Mouse (Mus musculus): ENCODE data around the gene Fam198b. TPM values are rescaled to one million over a fixed set of nuclear protein-coding genes. Genes with fewer than 3 reads are reported as not detected.

Fam198b gene
- polyA plus RNA-seq, 1 experiment = 2.5 TPM

- H3K36me3 ChIP-seq (ENCODE audit: control insufficient read depth, insufficient read depth) = no peaks in the 10 kb centered on the region
- H3K4me3 ChIP-seq (ENCODE audit: insufficient read depth, poor library complexity, severe bottlenecking) = no peak within 1 kb of the TSS
- H3ac ChIP-seq (ENCODE audit: control insufficient read depth, insufficient read length, low read depth) = no peak within 1 kb of the TSS
- H3K79me2 ChIP-seq (ENCODE audit: control insufficient read depth, insufficient read depth) = no peaks in the 10 kb centered on the region
- H3K79me3 ChIP-seq (ENCODE audit: low read depth) = no peaks in the 10 kb centered on the region
- TF ChIP-seq CTCF (IDR thresholded peaks at IDR 0.05; ENCODE audit: control insufficient read depth, insufficient read depth, insufficient read length) (no peak), CEBPB (IDR thresholded peaks at IDR 0.05; ENCODE audit: low read depth) (no peak), MAX (IDR thresholded peaks at IDR 0.05) (no peak), MYOD1 (IDR thresholded peaks at IDR 0.05; ENCODE audit: control insufficient read depth, insufficient read length, low read depth) (no peak), FOSL1 (IDR thresholded peaks at IDR 0.05; ENCODE audit: insufficient read depth, low read length, poor library complexity, severe bottlenecking) (no peak), MYOG (IDR thresholded peaks at IDR 0.05; ENCODE audit: control insufficient read depth, extremely low read depth, insufficient read length) (no peak), USF1 (IDR thresholded peaks at IDR 0.05; ENCODE audit: low read depth) (no peak)
- no peaks in the 10 kb centered on the region for H3K27me3 ChIP-seq (ENCODE audit: control insufficient read depth, insufficient read depth, insufficient read length)
These were observed 31.6 kb upstream of the Fam198b start, which contains the start of gene Tmem144 for GRCm38 (mm10) chr3:79852654-79853166. Tmem144 (minus strand) TSS chr3:79852773.

GRCm38 (mm10) chr3:79857780-79858179 lies 26.6 kb upstream of the Fam198b start:
- Histone ChIP-seq H3ac (ENCODE audit: control insufficient read depth, insufficient read length, low read depth) (no peak overlapping the region), H3K79me3 (ENCODE audit: low read depth) (no peaks in the 10 kb centered on the region), H3K27me3 (ENCODE audit: control insufficient read depth, insufficient read depth, insufficient read length) (no peaks in the 10 kb centered on the region), H3K79me2 (ENCODE audit: control insufficient read depth, insufficient read depth) (no peaks in the 10 kb centered on the region), H3K4me3 (ENCODE audit: insufficient read depth, poor library complexity, severe bottlenecking) (no peak overlapping the region), H3K36me3 (ENCODE audit: control insufficient read depth, insufficient read depth) (no peaks in the 10 kb centered on the region)
- no peak for TF ChIP-seq MYOG (IDR thresholded peaks at IDR 0.05; ENCODE audit: control insufficient read depth, extremely low read depth, insufficient read length)
- TF ChIP-seq MAX (IDR thresholded peaks at IDR 0.05) = no peak
- no peak for TF ChIP-seq MYOD1 (IDR thresholded peaks at IDR 0.05; ENCODE audit: control insufficient read depth, insufficient read length, low read depth)

DNA sequence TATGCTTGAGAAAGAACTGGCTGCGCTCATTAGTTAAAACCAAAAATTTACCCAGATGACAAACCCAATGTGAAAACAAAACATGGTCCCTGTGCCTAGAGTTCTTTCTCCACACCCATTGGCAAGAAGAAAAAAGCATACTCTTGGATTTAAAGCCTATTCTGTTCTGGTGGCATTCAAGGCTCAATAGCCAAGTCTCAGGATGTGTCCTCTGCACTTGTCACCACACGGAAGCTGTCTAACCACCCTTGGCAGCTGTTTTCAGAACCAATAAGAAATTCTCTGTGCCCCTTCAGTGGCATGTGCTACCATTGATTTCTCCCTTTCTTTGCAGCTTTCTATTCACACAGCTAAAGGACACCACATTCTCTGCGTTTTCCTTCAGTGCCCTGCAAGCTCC lies 26.1 kb upstream of the Fam198b start:
- TF ChIP-seq CEBPB (IDR thresholded peaks at IDR 0.05; ENCODE audit: low read depth) (no peak), CTCF (IDR thresholded peaks at IDR 0.05; ENCODE audit: control insufficient read depth, insufficient read depth, insufficient read length) (no peak), MYOD1 (IDR thresholded peaks at IDR 0.05; ENCODE audit: control insufficient read depth, insufficient read length, low read depth) (no peak), MYOG (IDR thresholded peaks at IDR 0.05; ENCODE audit: control insufficient read depth, extremely low read depth, insufficient read length) (no peak), USF1 (IDR thresholded peaks at IDR 0.05; ENCODE audit: low read depth) (no peak), FOSL1 (IDR thresholded peaks at IDR 0.05; ENCODE audit: insufficient read depth, low read length, poor library complexity, severe bottlenecking) (no peak), MAX (IDR thresholded peaks at IDR 0.05) (no peak)
- no peaks in the 10 kb centered on the region for H3K36me3 ChIP-seq (ENCODE audit: control insufficient read depth, insufficient read depth)
- no peaks in the 10 kb centered on the region for H3K79me2 ChIP-seq (ENCODE audit: control insufficient read depth, insufficient read depth)
- H3K27me3 ChIP-seq (ENCODE audit: control insufficient read depth, insufficient read depth, insufficient read length) = no peaks in the 10 kb centered on the region
- H3K79me3 ChIP-seq (ENCODE audit: low read depth) = no peaks in the 10 kb centered on the region
- no peak overlapping the region for H3ac ChIP-seq (ENCODE audit: control insufficient read depth, insufficient read length, low read depth)
- H3K4me3 ChIP-seq (ENCODE audit: insufficient read depth, poor library complexity, severe bottlenecking) = no peak overlapping the region

DNA sequence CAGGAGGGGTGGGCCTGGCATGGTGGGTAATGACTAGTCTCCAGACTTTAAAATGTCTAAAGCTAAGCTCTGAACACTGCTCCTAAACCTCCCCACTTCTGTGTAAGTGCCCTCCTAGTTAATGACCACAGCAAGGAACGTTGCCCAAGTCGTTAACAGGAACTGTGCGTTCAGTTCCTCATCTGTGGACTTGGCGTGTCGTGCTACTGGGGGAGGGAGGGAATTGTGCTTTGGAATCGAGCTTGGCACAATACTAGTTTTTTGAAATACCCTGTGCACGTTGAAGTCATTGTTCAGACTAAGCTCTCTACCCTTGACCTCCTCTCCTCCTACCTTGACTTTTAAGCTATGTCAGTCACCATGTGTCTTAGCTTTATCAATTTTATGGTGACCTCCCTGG lies 19.5 kb upstream of the Fam198b start:
- Histone ChIP-seq H3ac (ENCODE audit: control insufficient read depth, insufficient read length, low read depth) (no peak overlapping the region), H3K27me3 (ENCODE audit: control insufficient read depth, insufficient read depth, insufficient read length) (no peaks in the 10 kb centered on the region)
- TF ChIP-seq MYOD1 (IDR thresholded peaks at IDR 0.05; ENCODE audit: control insufficient read depth, insufficient read length, low read depth) (no peak), CEBPB (IDR thresholded peaks at IDR 0.05; ENCODE audit: low read depth) (no peak), MAX (IDR thresholded peaks at IDR 0.05) (no peak), MYOG (IDR thresholded peaks at IDR 0.05; ENCODE audit: control insufficient read depth, extremely low read depth, insufficient read length) (no peak)

GRCm38 (mm10) chr3:79866089-79866488 lies 18.2 kb upstream of the Fam198b start:
- no peaks in the 10 kb centered on the region for H3K79me2 ChIP-seq (ENCODE audit: control insufficient read depth, insufficient read depth)
- no peaks in the 10 kb centered on the region for H3K36me3 ChIP-seq (ENCODE audit: control insufficient read depth, insufficient read depth)
- no peak for TF ChIP-seq MYOD1 (IDR thresholded peaks at IDR 0.05; ENCODE audit: control insufficient read depth, insufficient read length, low read depth)
- no peak for TF ChIP-seq USF1 (IDR thresholded peaks at IDR 0.05; ENCODE audit: low read depth)
- TF ChIP-seq CTCF (IDR thresholded peaks at IDR 0.05; ENCODE audit: control insufficient read depth, insufficient read depth, insufficient read length) = no peak
- no peak for TF ChIP-seq FOSL1 (IDR thresholded peaks at IDR 0.05; ENCODE audit: insufficient read depth, low read length, poor library complexity, severe bottlenecking)
- no peak for TF ChIP-seq CEBPB (IDR thresholded peaks at IDR 0.05; ENCODE audit: low read depth)
- TF ChIP-seq MYOG (IDR thresholded peaks at IDR 0.05; ENCODE audit: control insufficient read depth, extremely low read depth, insufficient read length) = no peak
- no peak for TF ChIP-seq MAX (IDR thresholded peaks at IDR 0.05)
- no peak overlapping the region for H3ac ChIP-seq (ENCODE audit: control insufficient read depth, insufficient read length, low read depth)
- no peak overlapping the region for H3K4me3 ChIP-seq (ENCODE audit: insufficient read depth, poor library complexity, severe bottlenecking)
- no peaks in the 10 kb centered on the region for H3K27me3 ChIP-seq (ENCODE audit: control insufficient read depth, insufficient read depth, insufficient read length)
- H3K79me3 ChIP-seq (ENCODE audit: low read depth) = no peaks in the 10 kb centered on the region

More for the DNA sequence above, 19.5 kb upstream of the Fam198b start:
- Histone ChIP-seq H3K79me2 (ENCODE audit: control insufficient read depth, insufficient read depth) (no peaks in the 10 kb centered on the region), H3K36me3 (ENCODE audit: control insufficient read depth, insufficient read depth) (no peaks in the 10 kb centered on the region), H3K79me3 (ENCODE audit: low read depth) (no peaks in the 10 kb centered on the region), H3K4me3 (ENCODE audit: insufficient read depth, poor library complexity, severe bottlenecking) (no peak overlapping the region)

DNA sequence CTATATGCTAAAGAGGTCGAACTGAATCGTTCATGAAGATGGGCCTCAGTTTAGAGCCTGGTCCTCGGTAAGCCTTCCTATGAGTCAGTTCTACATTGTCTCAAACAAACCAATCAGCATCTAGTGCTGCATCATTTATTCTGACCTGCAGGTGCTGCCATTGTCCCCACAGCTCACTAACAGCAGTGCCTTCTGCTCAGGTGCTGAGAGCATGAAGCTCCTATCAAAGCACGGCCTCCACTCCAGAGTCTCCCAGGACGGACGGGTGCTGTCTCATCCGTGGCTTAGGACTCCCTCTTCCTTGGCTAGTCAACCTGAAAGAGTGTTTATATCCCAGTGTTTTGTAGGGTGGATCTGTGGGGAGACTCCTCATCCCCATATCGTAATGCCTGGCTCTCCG lies 17.8 kb upstream of the Fam198b start:
- Histone ChIP-seq H3K79me3 (ENCODE audit: low read depth) (no peaks in the 10 kb centered on the region), H3K36me3 (ENCODE audit: control insufficient read depth, insufficient read depth) (no peaks in the 10 kb centered on the region), H3K4me3 (ENCODE audit: insufficient read depth, poor library complexity, severe bottlenecking) (no peak overlapping the region), H3K79me2 (ENCODE audit: control insufficient read depth, insufficient read depth) (no peaks in the 10 kb centered on the region), H3ac (ENCODE audit: control insufficient read depth, insufficient read length, low read depth) (no peak overlapping the region), H3K27me3 (ENCODE audit: control insufficient read depth, insufficient read depth, insufficient read length) (no peaks in the 10 kb centered on the region)
- TF ChIP-seq USF1 (IDR thresholded peaks at IDR 0.05; ENCODE audit: low read depth) (no peak), MYOD1 (IDR thresholded peaks at IDR 0.05; ENCODE audit: control insufficient read depth, insufficient read length, low read depth) (no peak), MAX (IDR thresholded peaks at IDR 0.05) (no peak), FOSL1 (IDR thresholded peaks at IDR 0.05; ENCODE audit: insufficient read depth, low read length, poor library complexity, severe bottlenecking) (no peak), CEBPB (IDR thresholded peaks at IDR 0.05; ENCODE audit: low read depth) (no peak)
